Mouse (Mus musculus): Measurements from ENCODE around the gene Dtnbp1.
A peak's percentile ranks its signal among the peaks of the same experiment; 100 is the strongest.

Gene Dtnbp1

DNA sequence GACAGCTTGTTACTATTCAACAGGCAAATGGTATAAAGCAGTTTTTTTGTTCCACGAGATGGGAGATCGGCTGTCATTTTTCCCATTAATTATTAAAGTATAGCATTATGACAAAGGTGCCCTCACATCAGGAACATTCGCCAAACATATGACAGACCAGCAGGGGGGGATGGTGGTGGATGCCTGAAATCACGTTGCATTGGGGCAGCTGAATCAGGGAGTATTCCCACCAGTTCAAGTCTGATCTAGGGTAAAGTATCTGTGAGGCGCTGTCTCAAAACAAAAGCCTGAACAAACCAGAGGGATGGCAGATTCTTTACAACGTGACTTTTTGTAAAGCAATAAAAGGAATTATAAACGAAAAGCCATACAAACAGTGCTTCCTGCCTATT is 1.1 kb downstream of the Dtnbp1 start:
- DNase-seq: peak; percentile 70

GRCm38 (mm10) chr13:44999211-44999610 is 2.7 kb downstream of the Dtnbp1 start:
- no peak for DNase-seq

GRCm38 (mm10) chr13:44996339-44996738 is 5.6 kb downstream of the Dtnbp1 start:
- DNase-seq: no peak

- DNase-seq: no peak
These were observed 9.3 kb downstream of the Dtnbp1 start for GRCm38 (mm10) chr13:44992550-44993205.

DNA sequence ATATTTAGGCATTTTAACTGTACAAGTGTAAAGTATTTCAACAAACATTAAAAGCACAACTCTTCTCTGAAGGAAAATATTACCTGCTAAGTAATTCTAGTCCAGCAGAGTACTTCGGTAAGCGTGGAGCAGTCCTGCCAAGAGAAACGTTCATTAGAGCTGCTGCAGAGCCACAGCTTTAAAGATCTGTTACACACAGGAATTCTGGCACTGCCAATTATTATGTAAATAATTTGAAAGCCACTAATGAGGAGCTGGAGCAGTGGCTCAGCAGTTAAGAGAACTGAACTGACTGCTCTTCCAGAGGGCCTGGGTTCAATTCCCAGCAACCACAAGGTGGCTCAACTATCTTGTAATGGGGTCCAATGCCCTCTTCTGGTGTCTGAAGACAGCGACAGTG is 10.0 kb downstream of the Dtnbp1 start:
- DNase-seq: no peak

DNA sequence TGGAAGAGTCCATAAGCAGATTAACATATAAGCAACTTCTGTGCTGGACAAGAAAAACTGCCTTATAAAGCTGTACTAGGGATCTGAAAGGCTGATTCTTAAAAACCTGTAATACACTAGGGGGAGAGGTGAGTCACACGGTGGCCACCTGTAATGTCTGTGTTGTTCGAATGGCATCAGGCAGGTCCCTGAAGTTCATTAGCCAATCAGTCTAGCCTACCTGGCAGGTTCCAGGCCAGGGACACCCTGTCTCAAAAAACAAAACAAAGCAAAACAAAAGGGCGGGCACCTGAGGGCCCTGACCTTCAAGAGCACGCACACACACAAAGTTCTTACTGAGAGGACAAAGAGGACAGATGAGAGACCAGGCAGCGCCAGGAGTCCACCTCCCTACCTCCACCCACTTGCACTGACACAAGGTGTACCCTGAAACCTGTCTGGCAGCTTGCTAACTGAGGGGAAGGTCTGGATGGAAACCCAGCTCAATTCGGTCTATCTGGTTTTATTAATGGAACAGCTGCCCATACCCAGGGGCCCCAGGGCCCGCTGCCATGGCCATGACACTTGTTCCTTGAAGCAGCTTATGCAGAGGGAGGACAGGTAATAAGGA is 11.8 kb downstream of the Dtnbp1 start:
- DNase-seq: no peak

DNA sequence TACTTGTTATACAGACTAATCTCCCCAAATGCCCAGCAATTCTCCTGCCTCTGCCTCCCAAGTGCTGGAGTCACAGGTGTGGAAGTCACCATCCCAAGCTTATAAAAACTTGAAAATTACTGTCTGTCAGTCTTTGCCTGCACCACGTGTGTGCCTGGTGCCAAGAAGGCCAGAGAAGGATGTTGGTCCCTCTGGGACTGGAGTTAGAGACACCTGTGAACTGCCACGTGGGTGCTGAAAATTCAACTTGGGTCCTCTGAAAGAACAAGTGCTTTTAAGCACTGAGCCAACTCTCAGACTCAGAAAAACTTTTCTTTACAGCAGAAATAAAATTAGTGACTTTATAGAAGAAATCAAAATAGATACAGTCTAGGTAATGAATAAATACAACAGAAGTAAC is 15.6 kb downstream of the Dtnbp1 start:
- DNase-seq: peak; percentile 29

- no peak for DNase-seq
These were observed 16.6 kb downstream of the Dtnbp1 start for GRCm38 (mm10) chr13:44985321-44985720.

DNA sequence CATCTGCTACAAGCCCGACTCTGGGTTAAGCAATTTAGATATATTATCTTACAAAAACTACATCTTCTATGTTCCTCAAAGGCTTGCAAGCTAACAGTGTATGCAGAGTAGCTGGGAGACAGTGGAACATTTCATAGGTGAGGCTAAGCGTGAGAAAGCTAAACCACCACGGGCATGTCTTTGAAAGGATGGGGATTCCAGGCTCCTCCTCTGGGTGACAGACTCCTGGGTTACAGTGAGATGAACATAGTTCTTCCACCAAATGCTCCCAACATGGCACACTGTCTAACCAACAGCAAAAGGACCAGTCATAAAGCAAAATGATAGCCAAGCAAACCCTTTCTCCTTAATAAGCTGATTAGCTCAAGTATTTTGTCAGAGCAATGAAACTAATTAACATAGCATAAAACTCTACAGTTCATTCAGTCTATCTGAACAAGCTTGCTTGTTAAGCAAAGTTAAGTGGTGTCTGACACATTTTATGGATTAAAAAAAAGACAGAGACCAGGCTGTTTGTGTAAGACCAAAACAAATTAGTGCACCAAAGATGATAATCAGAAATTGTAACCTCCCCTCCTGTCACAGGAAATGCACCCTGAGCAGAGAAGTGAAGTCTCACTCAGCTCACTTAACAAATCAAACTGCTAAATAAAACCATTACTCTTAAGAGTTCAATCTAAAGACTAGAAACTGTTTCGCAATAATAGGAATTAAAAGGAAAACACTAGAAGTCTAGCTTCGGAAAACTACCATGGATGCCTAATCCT is 18.1 kb downstream of the Dtnbp1 start:
- no peak for DNase-seq

GRCm38 (mm10) chr13:44982799-44983198 is 19.1 kb downstream of the Dtnbp1 start:
- no peak for DNase-seq

DNA sequence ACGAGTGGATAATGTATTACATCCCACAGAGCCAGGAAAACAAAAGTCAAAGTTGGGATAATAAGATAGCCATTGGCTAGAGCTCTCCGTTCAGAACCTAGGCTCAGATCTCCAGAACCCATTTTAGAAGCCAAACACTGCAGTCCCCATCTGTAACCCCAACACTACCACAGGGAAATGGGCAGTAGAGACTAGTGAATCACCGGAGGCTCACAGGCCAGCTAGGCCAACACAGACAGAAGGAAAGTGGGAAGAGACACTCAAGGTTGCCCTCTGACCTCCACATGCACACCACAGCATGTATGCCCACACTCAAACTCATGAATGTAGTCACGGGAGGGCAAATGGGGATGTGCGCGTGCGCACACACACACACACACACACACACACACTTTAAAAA is 22.5 kb downstream of the Dtnbp1 start:
- no peak for DNase-seq

GRCm38 (mm10) chr13:44977483-44978141 is 24.3 kb downstream of the Dtnbp1 start:
- no peak for DNase-seq

GRCm38 (mm10) chr13:44977059-44977458 is 24.9 kb downstream of the Dtnbp1 start:
- no peak for DNase-seq

DNA sequence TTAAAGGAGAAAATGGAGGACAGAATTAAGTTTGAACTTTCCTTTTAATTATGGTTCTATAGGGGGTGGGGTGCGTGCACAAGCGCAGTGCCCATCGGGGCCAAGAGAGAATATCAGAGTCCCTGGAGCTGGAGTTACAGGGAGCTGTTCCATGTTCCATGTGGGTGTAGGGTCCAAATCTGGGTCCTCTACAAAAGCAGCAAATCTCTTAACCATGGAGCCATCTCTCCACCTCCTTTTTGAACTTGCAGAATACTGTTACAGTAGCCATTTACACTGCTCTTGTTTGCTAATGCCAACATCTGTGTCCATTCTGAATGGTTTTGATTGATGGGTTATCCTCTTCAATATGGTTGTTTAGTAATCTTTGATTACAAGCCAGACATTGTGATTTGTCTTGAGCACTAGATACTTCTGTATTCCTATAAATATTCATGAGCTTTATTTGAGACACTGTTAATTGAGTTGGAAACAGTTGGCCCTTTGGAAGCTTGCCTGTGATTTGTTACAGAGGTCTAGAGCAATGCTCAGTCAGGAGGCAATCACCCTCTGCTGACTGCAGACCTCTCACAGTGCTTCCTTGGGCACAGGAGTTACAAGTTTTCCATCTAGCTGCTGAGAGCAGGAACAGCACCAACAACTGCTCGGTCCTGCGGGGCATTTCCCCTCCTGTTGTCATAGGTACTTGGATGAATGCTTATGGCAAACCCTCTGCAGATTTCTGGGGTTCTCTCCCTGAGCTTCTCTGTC is 41.2 kb downstream of the Dtnbp1 start:
- DNase-seq: no peak

GRCm38 (mm10) chr13:44957049-44957448 is 44.9 kb downstream of the Dtnbp1 start:
- no peak for DNase-seq

DNA sequence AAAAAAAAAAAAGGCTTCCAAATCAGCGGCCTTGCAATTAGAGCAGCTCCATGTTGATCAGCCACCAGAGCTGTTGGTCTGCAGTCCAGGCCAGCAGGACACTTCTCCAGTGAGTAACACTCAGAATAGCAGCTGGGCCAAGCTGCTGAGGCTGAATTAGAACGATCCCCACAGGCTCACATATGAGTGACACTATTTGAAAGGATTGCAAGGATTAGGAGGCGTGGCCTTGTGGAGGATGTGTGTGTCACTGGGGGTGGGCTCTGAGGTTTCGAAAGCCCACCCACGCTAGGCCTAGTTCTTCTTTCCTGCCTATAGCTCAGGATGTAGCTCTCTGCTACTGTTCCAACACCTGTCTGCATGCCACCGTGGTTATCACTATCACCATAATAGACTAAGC is 46.2 kb downstream of the Dtnbp1 start:
- no peak for DNase-seq

- no peak for DNase-seq
These were observed 47.7 kb downstream of the Dtnbp1 start for GRCm38 (mm10) chr13:44954232-44954568.

- no peak for DNase-seq
These were observed 48.3 kb downstream of the Dtnbp1 start for GRCm38 (mm10) chr13:44953546-44954231.

DNA sequence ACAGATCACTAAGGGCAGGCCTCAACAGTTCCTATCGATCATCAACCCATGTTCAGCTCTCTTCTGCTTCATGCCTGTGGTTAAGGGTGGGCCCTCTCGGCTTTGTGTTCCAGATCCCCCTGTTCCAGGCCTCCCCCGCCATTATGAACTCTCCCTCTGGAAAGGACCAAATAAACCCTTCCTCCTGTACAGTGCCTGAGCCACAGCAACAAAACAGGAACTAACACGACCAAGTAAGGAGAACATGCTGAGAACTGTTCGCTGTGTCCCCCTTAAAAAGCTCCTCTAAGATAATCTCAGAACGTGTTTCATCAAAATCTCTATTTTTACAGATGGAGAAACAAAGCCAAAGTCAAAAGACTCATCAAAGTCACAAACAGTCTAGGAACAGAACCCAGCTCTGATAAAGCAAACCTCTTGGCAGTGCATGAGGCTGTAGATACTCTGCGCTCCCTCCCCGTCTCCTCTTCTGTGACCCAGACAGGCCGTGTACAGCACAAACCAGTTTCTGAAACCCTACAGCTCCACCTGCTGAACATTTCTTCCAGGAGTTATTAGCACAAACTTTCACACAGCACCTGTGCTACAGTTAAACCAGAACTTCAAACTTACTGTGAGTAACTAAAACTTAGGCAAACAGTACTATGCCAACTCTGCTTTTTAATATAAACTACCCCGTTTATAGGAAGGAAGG is 49.4 kb downstream of the Dtnbp1 start:
- peak; percentile 55 for DNase-seq

DNA sequence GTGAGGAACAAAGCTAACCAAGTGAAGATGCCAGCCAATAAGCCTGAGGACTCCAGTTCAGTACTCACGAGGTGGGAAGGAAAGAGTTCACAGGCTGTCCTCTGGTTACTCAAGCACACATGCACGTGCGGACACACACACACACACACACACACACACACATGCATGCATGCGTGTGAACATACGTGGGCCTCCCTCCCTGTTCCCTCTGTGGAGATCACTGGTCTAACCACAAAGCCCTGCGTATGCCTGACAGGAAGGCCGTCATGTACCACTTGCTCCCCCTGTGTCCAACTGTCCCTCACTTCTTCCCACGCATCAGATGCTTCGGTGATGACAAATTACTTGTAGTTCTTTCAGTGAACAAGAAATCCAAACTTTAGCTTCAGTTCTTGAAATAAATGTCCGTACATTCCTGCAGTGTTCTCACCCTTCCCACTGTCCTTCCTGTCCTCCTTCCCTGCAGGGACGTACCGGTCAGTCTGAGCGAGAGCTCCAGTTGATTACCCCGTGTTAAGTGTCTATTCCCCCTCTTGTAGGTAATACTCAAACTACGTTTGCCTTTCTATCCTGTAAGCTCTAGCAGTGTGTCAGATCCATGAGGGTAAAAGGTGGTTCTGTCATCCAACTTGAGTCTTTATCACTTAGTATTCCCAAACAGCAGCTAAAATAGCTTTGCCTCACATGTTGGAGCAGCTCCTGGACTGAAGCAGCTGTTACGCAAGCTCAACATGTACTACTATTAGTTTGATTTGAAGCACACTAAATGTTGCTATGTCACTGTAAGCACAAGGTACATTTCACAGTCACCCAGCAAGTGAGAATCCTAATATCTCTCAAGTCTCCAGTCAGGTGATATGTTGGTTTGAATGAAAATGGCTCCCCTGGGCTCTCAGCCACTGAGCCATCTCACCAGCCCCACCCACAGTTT is 53.4 kb downstream of the Dtnbp1 start:
- no peak for DNase-seq
